Mouse (Mus musculus): ENCODE data around the gene Fbxo10. TPM values are rescaled to one million over a fixed set of nuclear protein-coding genes. Genes with fewer than 3 reads are reported as not detected.
"Not testable (repeated sequence)": the region's sequence is repeated elsewhere in the genome, so short reads cannot be mapped to it uniquely, and the experiment has no call there.

The Fbxo10 gene
- total RNA-seq (2021): 10 to 100 TPM; 35.3 to 35.9 TPM

- intact Hi-C loops (cut with DNase I): no loop called here
- DNase-seq (ENCODE audit: low spot score in 2 of 2): peak; percentile 91 to 93
These were observed at the start of gene Fbxo10 for GRCm38 (mm10) chr4:45084021-45084894. Gene Fbxo10, minus strand, starts transcription at chr4:45084604.

- DNase-seq (ENCODE audit: low spot score in 2 of 2): no peak
- intact Hi-C loops (cut with DNase I): no loop called here
These were observed 46.6 kb upstream of the Fbxo10 start for GRCm38 (mm10) chr4:45131021-45131420.

GRCm38 (mm10) chr4:45121311-45121710 is 36.9 kb upstream of the Fbxo10 start:
- no peak for DNase-seq (ENCODE audit: low spot score in 2 of 2)
- intact Hi-C loops (cut with DNase I): no loop called here

- DNase-seq (ENCODE audit: low spot score in 2 of 2): no peak
- intact Hi-C loops (cut with DNase I): loop anchor here (1.0 to 5.0 kb wide), 2 partner anchors 74 to 172 kb away; partner anchors contain the start of gene Frmpd1
These were observed 24.2 kb upstream of the Fbxo10 start for GRCm38 (mm10) chr4:45108456-45109110.

GRCm38 (mm10) chr4:45107601-45108277 is 23.3 kb upstream of the Fbxo10 start, which contains the start of gene Tomm5:
Gene Tomm5, minus strand, starts transcription at chr4:45108114.
- DNase-seq (ENCODE audit: low spot score in 2 of 2): peak; percentile 91 to 97
- intact Hi-C loops (cut with DNase I): loop anchor here (1.0 to 5.0 kb wide), 2 partner anchors 75 to 173 kb away; partner anchors contain the start of gene Frmpd1

GRCm38 (mm10) chr4:45107066-45107465 is 22.7 kb upstream of the Fbxo10 start:
- DNase-seq (ENCODE audit: low spot score in 2 of 2): no peak
- intact Hi-C loops (cut with DNase I): loop anchor here (5.0 kb wide), 1 partner anchor 75 kb away; the partner anchor contains the start of gene Frmpd1

GRCm38 (mm10) chr4:45106409-45106808 is 22.0 kb upstream of the Fbxo10 start:
- no peak for DNase-seq (ENCODE audit: low spot score in 2 of 2)
- intact Hi-C loops (cut with DNase I): loop anchor here (5.0 kb wide), 1 partner anchor 76 kb away; the partner anchor contains the start of gene Frmpd1

GRCm38 (mm10) chr4:45097198-45097872 is 12.9 kb upstream of the Fbxo10 start:
- intact Hi-C loops (cut with DNase I): loop anchor here (1.0 to 10.0 kb wide), 3 partner anchors 80 to 307 kb away; partner anchors contain the start of genes Polr1e and Slc25a51
- DNase-seq (ENCODE audit: low spot score in 2 of 2): peak; percentile 60 to 77

- DNase-seq (ENCODE audit: low spot score in 2 of 2): peak in 1 of 2 experiments; percentile 7
These were observed 489 bp upstream of the Fbxo10 start for GRCm38 (mm10) chr4:45084895-45085290.

GRCm38 (mm10) chr4:45083487-45083886 is 917 bp downstream of the Fbxo10 start:
- intact Hi-C loops (cut with DNase I): no loop called here
- DNase-seq (ENCODE audit: low spot score in 2 of 2): peak; percentile 20 to 28

More at GRCm38 (mm10) chr4:45084895-45085290, 489 bp upstream of the Fbxo10 start:
- intact Hi-C loops (cut with DNase I): no loop called here

GRCm38 (mm10) chr4:45082951-45083350 is 1.5 kb downstream of the Fbxo10 start:
- intact Hi-C loops (cut with DNase I): no loop called here
- peak; percentile 15 to 17 for DNase-seq (ENCODE audit: low spot score in 2 of 2)

GRCm38 (mm10) chr4:45081041-45081440 is 3.4 kb downstream of the Fbxo10 start:
- intact Hi-C loops (cut with DNase I); DNase-seq (ENCODE audit: low spot score in 2 of 2): not testable (repeated sequence)

GRCm38 (mm10) chr4:45073544-45073943 is 10.9 kb downstream of the Fbxo10 start:
- DNase-seq (ENCODE audit: low spot score in 2 of 2): no peak
- intact Hi-C loops (cut with DNase I): no loop called here

GRCm38 (mm10) chr4:45072261-45072973 is 12.0 kb downstream of the Fbxo10 start:
- no peak for DNase-seq (ENCODE audit: low spot score in 2 of 2)
- intact Hi-C loops (cut with DNase I): no loop called here

- intact Hi-C loops (cut with DNase I): no loop called here
- no peak for DNase-seq (ENCODE audit: low spot score in 2 of 2)
These were observed 16.7 kb downstream of the Fbxo10 start for GRCm38 (mm10) chr4:45067742-45068141.

- intact Hi-C loops (cut with DNase I): no loop called here
- DNase-seq (ENCODE audit: low spot score in 2 of 2): peak in 1 of 2 experiments; percentile 59
These were observed 18.2 kb downstream of the Fbxo10 start for GRCm38 (mm10) chr4:45066036-45066730.

GRCm38 (mm10) chr4:45064577-45064976 is 19.8 kb downstream of the Fbxo10 start:
- DNase-seq (ENCODE audit: low spot score in 2 of 2): no peak

GRCm38 (mm10) chr4:45063836-45064235 is 20.6 kb downstream of the Fbxo10 start:
- intact Hi-C loops (cut with DNase I); DNase-seq (ENCODE audit: low spot score in 2 of 2): not testable (repeated sequence)

More at GRCm38 (mm10) chr4:45064577-45064976, 19.8 kb downstream of the Fbxo10 start:
- intact Hi-C loops (cut with DNase I): no loop called here

Data from left cerebral cortex, postnatal 25 days (tissue).